Mouse (Mus musculus): ENCODE results near the gene Sept9.

Gene Sept9

DNA sequence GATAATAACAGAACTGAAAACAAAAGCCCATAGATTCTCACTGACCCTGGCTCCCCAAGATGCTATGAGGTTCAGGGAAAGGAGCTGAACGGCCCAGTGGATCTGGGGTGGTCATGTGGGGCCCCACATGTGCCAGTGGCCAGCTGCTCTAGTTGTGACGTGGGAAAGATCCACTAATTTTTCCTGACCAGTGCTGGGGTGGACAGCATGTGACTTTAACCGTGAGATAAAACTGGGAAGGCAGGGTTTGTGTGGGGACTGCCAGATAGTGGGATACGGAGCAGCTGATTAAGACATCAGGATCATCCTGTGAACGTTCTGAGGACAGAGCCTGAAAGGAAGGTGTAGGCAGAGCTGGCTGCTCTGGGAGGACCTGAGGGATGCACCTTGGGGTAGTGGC is 48.1 kb downstream of the Sept9 start:
- DNase-seq = no peak

- DNase-seq = peak; percentile 64
Observed at GRCm38 (mm10) chr11:117248734-117249248, 49.3 kb downstream of the Sept9 start.

DNA sequence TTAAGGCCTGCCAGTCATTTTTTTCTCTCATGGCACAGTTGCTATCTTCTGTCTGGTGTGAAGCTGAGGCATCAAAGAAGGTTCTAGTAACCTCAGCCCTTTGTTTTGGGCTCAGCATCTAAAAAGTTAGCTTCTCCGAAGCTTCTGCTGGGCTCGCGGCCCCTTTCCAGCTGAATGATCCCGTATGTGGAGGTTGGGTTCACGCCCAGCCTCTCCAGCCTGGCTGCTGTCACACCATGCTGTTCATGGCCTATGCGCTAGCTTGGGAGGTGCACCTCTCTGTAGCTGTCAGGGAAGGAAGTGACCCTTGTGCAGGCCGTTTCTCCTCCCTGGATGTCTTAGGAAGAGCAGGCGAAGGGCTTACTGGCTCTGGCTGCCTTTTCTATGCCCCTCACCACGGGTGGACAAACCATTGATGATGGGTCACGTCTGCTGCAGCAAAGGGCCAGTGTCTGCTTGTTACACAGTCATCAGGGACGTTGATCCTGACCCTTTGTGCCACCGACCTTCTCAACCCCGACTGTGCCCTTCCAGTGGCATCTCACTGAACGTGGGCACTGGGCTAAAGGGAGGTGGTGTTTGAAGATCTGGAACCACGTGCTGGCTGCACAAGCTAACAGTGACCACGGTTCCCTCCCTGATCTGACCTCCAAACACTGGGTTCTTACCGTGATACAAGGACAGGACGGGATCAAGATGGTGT is 50.0 kb downstream of the Sept9 start:
- DNase-seq = no peak

GRCm38 (mm10) chr11:117249985-117250928 is 50.8 kb downstream of the Sept9 start:
- DNase-seq = no peak

- DNase-seq = no peak
Observed at GRCm38 (mm10) chr11:117251755-117252154, 52.3 kb downstream of the Sept9 start.

- peak; percentile 73 for DNase-seq
Observed at GRCm38 (mm10) chr11:117252846-117253245, 53.4 kb downstream of the Sept9 start.

- no peak for DNase-seq
Observed at GRCm38 (mm10) chr11:117254161-117255107, 55.0 kb downstream of the Sept9 start.

DNA sequence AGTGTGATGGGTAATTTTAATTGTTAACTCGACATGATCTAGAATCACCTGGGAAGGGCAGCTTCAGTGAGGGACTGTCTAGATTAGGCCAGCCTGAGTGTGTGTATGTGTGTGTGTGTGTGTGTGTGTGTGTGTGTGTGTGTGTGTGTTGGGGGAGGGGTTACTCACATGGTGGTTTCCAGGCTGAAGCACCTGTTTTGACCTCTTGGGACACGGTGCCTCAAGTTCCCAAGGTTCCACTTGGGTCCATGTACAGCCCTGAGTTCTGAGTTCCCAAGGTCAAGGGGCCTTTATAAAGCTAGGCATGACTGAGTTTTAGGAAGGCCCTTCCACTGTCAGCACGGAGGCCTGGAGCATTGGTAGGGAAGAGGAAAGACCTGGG is 55.6 kb downstream of the Sept9 start:
- no peak for DNase-seq

GRCm38 (mm10) chr11:117256088-117256487 is 56.6 kb downstream of the Sept9 start:
- peak; percentile 76 for DNase-seq

DNA sequence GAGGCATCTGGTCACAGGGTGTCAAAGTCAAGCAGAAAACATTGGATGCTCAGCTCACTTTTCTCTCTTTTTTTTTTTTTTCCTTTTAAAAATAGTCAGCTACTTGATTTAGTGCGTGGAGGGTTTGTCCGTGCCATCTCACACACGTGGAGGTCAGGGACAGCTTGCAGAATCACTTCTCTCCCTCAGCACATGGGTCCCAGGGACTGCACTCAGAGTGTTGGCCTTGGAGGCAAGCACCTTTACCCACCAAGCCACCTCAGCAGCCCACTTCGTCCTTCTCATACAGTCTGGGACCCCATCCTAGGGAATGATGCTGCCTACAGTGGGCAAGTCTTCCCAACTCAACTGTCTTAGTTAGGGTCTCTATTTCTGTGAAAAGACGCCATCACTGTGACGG is 57.4 kb downstream of the Sept9 start:
- DNase-seq = no peak

GRCm38 (mm10) chr11:117257266-117257665 is 57.8 kb downstream of the Sept9 start:
- DNase-seq = no peak

DNA sequence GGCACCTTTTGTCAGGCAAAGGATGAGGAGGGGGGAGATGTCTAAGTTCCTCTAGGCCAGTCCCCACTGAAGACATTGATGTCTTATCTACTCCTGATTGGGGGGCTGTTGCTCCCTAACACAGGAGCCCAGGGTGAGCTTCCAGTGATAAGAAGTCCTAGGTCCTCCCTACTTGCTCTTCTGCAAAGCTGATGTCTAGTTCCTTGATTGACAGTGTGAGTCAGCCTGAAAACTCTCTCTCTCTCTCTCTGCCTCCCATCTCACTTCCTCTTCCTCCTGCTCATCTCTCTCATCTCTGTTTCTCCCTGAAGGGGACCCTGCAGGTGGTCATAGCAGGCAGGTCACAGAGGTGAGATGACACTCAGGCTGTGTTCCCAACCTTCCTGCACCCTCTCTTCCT is 58.4 kb downstream of the Sept9 start:
- DNase-seq = no peak

DNA sequence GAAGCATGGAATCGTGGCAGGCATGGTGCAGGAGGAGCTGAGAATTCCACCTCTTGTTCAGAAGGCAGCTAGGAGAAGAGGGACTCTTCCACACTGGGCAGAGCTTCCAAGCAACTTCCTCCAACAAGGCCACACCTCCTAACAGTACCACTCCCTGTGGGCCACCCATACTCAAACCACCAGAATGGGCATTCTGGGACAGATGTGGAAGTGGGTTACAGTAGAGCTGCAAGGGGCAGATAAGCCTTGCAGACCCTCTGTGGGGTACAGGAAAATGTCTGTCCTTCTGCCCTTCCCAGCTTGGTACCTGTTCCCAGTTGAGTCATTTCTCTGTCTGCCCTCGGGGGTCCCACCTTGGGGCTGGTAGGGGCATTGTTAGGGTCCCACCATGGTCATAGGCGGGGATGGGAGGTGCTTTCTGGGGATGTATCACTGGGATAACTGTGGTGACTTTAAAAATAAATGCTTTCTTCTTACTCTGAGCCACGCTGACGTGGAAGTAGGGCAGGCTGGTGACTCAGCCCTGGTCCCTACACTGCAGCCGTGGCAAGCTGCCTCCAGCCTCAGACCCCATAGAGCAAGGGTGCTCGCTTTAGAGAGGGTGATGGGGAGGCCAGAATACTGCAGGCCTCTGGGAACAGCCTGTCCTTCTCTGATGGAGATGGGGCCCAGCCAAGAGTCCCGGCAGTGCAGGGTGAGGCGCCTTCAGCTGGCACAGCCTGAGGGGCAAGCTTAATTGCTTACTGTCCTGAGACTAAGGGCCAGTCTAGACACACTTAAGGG is 59.9 kb downstream of the Sept9 start:
- peak; percentile 59 for DNase-seq

DNA sequence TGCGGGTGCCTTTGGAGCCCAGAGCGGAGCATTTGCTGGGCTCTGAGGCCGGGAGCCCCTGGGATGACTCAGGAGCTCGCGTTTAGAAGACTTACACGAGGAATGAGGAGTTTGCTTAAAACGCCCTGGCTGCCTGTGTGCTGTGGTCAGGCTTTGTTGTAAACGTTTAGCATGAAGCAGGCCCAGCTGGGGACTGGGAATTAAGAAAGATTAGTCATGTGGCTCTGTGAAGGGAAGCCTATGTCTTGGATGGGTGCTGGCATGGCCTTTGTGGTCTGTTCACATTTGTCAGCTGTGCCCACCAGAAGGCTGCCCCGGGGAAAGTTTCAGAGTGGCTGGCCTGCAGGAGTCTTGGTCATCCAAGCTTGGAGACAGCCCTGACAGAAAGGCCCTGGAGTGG is 61.2 kb downstream of the Sept9 start:
- no peak for DNase-seq

DNA sequence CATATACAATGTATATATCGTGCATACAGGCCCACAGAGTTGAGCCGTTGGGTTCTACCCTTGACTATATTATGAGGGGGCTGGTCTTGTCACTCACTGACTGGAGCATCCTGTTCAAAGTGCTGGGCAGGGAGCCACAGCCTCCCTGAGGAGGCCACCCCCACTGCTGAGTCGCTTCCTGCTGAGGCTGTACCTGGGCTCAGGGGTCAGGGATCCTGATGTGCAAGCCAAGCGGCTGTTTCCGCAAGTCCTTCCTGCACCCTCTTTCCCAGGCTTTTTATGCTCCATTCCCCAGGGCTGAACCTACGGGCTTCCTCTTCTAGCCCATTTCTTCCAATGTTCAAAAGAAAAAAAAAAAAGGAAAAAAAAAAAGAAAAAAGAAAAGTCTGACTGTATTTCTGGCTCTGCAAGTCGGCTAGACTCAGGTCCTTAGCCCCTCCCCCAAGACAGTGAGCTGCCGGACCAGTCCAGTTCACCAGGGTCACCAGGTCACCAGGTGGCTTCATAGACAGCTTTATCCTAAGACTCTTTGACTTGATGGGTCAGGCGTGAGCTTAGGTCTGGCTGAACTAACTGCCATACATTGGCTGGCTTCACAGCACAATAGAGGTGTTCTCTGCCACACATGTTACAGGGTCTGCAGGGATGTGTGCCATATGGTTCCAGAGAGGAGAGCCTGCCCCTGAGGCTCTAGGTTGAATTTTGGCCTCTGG is 63.8 kb downstream of the Sept9 start:
- DNase-seq = no peak

DNA sequence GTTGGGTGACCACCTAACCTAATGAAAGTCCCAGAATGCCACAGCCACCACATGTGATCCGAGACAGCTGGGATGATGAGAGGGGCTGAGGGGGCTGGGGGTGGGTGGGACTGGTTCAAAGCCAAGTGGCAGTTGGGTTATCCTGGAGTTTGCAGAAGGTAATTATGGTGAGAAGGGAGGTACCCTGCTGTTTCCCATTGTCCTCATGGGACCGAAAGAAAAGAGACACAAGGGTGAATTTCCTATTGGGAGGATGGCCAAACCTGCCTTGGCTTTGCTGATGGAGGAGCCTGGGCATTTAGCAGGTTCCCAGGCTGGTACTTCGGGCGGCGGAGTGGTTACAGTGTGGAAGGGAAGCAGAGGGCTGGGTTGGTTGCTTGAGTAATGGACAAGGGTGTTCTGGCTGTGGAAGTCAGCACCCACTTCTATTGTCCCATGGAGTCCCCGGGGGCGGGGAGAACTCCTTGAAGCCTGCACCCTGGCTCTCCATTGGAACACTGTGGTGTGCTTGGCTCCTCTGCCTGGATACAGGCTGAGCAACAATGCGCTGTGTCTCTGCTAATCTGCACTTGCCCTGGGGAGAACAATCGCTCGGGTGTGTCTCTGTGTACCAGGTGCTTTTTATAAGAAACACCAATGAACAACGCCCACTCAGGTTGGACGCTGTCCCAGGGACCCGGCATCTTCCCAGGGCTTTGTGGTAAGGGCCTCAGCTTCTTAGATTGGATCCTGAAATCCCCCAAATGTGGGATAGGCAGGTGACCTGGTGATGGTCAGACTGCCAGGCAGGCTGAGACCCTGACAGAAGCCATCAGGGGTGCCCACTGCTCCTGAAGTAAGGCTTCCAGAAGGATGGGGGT is 64.9 kb downstream of the Sept9 start:
- peak; percentile 39 for DNase-seq

DNA sequence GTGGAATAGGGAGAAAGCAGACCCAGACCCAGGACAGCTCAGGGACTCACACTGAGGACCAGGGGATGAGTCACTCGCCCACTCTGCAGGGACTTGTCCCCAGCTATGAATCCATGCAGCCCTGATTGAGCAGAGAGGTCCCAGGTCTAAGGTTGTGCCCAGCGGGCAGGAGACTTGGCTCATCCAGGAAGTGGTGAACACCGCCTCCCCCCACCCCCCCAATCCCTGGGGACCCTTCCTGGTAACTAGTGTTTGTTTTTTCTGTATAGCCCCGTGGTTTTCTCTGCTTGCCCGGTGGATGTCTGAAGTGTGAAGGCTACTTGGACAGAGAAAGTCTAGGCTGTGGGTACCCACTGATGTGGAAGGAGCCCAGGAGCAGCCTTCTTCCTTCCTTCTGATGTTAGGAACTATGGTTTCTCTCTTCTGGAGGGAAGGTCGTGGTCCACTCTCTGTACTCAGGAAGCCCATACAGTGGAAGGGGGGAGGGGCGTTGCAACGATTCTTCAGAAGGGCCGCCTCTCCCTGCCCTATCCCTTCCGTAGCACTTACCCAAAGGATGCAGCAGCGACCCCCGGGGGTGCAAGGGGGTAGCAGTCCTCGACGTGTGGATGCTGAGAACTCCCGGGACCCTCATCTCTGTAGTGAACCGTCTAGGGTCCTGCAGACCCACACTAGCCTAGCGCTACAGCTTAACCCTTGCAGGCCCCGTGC is 66.0 kb downstream of the Sept9 start:
- no peak for DNase-seq

DNA sequence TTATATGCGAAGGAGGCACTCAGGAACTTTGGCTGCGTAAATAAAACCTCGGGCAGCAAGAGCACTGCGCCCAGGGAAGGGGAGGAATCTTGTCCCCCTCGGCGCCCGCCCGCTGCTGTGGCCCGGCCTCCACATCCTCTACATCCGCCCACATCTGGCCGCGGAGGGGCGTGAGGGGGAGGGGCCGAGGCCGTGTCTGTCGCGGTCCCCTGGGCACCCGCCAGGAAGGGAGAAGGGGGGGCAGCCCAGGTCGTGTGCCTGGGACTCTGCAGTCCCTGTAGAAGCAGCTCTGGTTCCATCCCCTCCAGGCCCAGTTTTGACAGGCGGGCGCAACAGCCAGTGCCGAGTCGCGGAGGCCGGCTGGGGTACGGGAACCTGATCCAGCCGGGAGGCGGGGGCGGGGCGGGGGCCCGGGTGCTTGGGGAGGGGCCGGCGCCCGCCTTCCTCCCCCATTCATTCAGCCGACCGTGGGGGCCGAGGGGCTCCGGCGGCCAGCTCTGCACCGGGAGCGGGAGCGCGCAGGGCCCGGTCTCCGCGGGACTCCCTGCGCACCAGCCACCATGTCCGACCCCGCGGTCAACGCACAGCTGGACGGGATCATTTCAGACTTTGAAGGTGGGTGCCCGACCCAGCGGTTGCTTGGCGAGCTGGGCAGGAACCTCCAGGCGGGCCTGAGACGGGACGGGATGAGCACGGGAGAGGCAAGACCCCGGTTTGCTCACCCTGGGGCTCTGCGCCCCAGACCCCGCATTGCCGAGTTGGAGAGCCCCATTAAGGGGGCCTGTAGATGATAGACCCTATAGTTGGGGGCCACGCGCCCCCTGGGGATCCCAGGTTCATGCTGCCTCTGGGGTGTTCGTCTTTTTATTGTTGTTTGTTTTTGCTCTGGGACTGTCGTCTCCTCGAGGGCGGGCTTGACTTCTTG is 66.8 kb downstream of the Sept9 start:
- DNase-seq = peak; percentile 75

All from right cerebral cortex, adult 18-20 months (tissue).